Mouse (Mus musculus): ENCODE data around the gene Adprm.

GRCm38 (mm10) chr11:67093652-67094051 lies 41.3 kb upstream of the Adprm start:
- TF ChIP-seq CTCF (IDR thresholded peaks at IDR 0.05; ENCODE audit: low read depth, low read length) (no peak), POLR2A (IDR thresholded peaks at IDR 0.05; ENCODE audit: extremely low read depth, insufficient read depth, low read length) (no peak)
